Comparison of ENCODE assay signal across 13 mouse cellular contexts in genomic region chr15:100320295-100320905, GRCm38 (mm10). TPM values are rescaled to one million over a fixed set of nuclear protein-coding genes. Genes with fewer than 3 reads are reported as not detected.
DNase-seq lines count a peak whose midpoint lies in the region; ATAC-seq and TF ChIP-seq lines count a peak whose summit lies in the region.
"Had no signal": no experiment of that assay in that cellular context is flagged by ENCODE, and none has a peak within 500 bp of the region (broad histone marks: within the 10 kb centered on the region; RNA-seq: fewer than 3 reads in every experiment).

No protein-coding gene starts in this region.

- H3K36me3 ChIP-seq in liver, adult 2 months (ENCODE audit: control insufficient read depth, insufficient read depth, low read length) = 0 out of 2 replicates have a peak, but pooled peaks cover 1% of the 10 kb centered on the region
- H3K36me3 ChIP-seq in intestine, embryonic 14.5 days (ENCODE audit: control insufficient read depth, insufficient read depth, low read length) = no peaks in the 10 kb centered on the region

- H3K4me1 ChIP-seq in liver, adult 2 months (ENCODE audit: control insufficient read depth, insufficient read depth, low read length) = peaks cover 27% of the 10 kb centered on the region
- peaks cover 5% of the 10 kb centered on the region; the same call in 1 of the 2 replicates for H3K4me1 ChIP-seq in brown adipose tissue, adult 24 weeks (ENCODE audit: control insufficient read depth, insufficient read depth, insufficient read length, low read length)
- peaks cover 5% of the 10 kb centered on the region; the same call in 1 of the 2 replicates for H3K4me1 ChIP-seq in intestine, embryonic 14.5 days (replicated peaks; ENCODE audit: control insufficient read depth, insufficient read depth, low read length)

- no peak overlapping the region for H3K4me3 ChIP-seq in liver, adult 2 months (ENCODE audit: insufficient read depth, low read depth, low read length)
- no peak overlapping the region for H3K4me3 ChIP-seq in brown adipose tissue, adult 24 weeks (ENCODE audit: insufficient read depth, low read depth, low read length)
- no peak overlapping the region for H3K4me3 ChIP-seq in intestine, embryonic 14.5 days (ENCODE audit: low read depth, low read length)
- H3K4me3 ChIP-seq: erythroblast, embryonic 14.5 days had no signal

- H3K27me3 ChIP-seq in liver, adult 2 months (ENCODE audit: control insufficient read depth, insufficient read depth, low read length) = no peaks in the 10 kb centered on the region
- no peaks in the 10 kb centered on the region for H3K27me3 ChIP-seq in intestine, embryonic 14.5 days (replicated peaks; ENCODE audit: control insufficient read depth, insufficient read depth, low read length)

- no peaks in the 10 kb centered on the region for H3K79me2 ChIP-seq in liver, adult 2 months (ENCODE audit: control insufficient read depth, insufficient read depth, low read length)

- DNase-seq in liver, adult 2 months (ENCODE audit: extremely low read depth, low read depth, low spot score) = peak; percentile 94
- DNase-seq in liver = no peak
- DNase-seq in intestine, embryonic 14.5 days (ENCODE audit: low spot score) = peak; percentile 61
- peak; percentile 51 for DNase-seq in skeletal muscle tissue, adult 2 months (ENCODE audit: low read depth, low spot score)
- DNase-seq in left cerebral cortex, postnatal 25 days (ENCODE audit: low spot score in 2 of 2) = no peak
- DNase-seq: gastrocnemius, postnatal 10 days; right cerebral cortex, postnatal 25 days had no signal

- intact Hi-C loops in left cerebral cortex, postnatal 25 days (cut with DNase I) = loop anchor here (5.0 kb wide), 1 partner anchor 293 kb away; no protein-coding TSS in a partner anchor

- WGBS in liver, adult 2 months = 31% methylated on average over 9 of the region's 9 CpGs
- 33% methylated on average over 9 of the region's 9 CpGs for WGBS in intestine, embryonic 14.5 days

- peak overlapping the region; percentile 98 for H3K27ac ChIP-seq in liver, adult 2 months (replicated peaks; ENCODE audit: insufficient read depth, low read depth, low read length)
- H3K27ac ChIP-seq in brown adipose tissue, adult 24 weeks (replicated peaks; ENCODE audit: low read depth, low read length) = peak overlapping the region; percentile 65
- peak overlapping the region; percentile 70 for H3K27ac ChIP-seq in intestine, embryonic 14.5 days (ENCODE audit: low read depth)

- no peak for TF ChIP-seq POLR2A in liver, adult 2 months (IDR thresholded peaks at IDR 0.05; ENCODE audit: extremely low read depth, insufficient read depth, low read length)

- H3K9me3 ChIP-seq in intestine, embryonic 14.5 days (ENCODE audit: control insufficient read depth, low read length) = no peaks in the 10 kb centered on the region

- TF ChIP-seq CTCF in liver, adult 2 months (IDR thresholded peaks at IDR 0.05; ENCODE audit: low read depth, low read length) = no peak

- 0 out of 2 replicates have a peak, but pooled peaks have one; percentile 40 for ATAC-seq in intestine, embryonic 14.5 days (replicated peaks; ENCODE audit: low FRiP score, low TSS enrichment, low read depth)
- no peak for ATAC-seq in frontal cortex, adult (ENCODE audit: low TSS enrichment)

- H3K9ac ChIP-seq in liver, adult 2 months (ENCODE audit: low read depth, low read length) = peak overlapping the region; percentile 51
- H3K9ac ChIP-seq in intestine, embryonic 14.5 days (ENCODE audit: low read length) = no peak overlapping the region

- 0 out of 2 replicates have a peak overlapping the region, but pooled peaks have one; percentile 11 for H3K4me2 ChIP-seq in intestine, embryonic 14.5 days (ENCODE audit: low read length)

RNA-seq across cellular contexts. Expression of gene Mettl7a3, which starts 14.3 kb away (rescaled TPM):
- not detected in 2 replicates for total RNA-seq in liver, adult 2 months (2014; rRNA removed)
- polyA plus RNA-seq in liver, adult 2 months (2012; rRNA removed) = not detected in 2 replicates
- not detected in 2 replicates for polyA plus RNA-seq in brown adipose tissue, adult 24 weeks (2012; ENCODE audit: insufficient read depth, insufficient read length, missing spikeins)
- 0.12 TPM in 1 of 2 replicates, not detected in the other for polyA plus RNA-seq in intestine, embryonic 14.5 days (2014; fragmentation: Nextera tagmentation; extraction: Ambion mirVana)
- total RNA-seq in left cerebral cortex, postnatal 25 days (2021) = under 1 TPM; 0.37 to 0.48 TPM
- polyA plus RNA-seq: erythroblast, embryonic 14.5 days had no signal

RNA-seq across cellular contexts. Expression of gene Mettl7a1, which starts 16.5 kb away (rescaled TPM):
- 327 and 366 TPM in 2 replicates for total RNA-seq in liver, adult 2 months (2014; rRNA removed)
- 201 TPM in 2 replicates for polyA plus RNA-seq in liver, adult 2 months (2012; rRNA removed)
- polyA plus RNA-seq in brown adipose tissue, adult 24 weeks (2012; ENCODE audit: insufficient read depth, insufficient read length, missing spikeins) = 231 and 236 TPM in 2 replicates
- polyA plus RNA-seq in intestine, embryonic 14.5 days (2014; fragmentation: Nextera tagmentation; extraction: Ambion mirVana) = 4.1 and 4.7 TPM in 2 replicates
- total RNA-seq in left cerebral cortex, postnatal 25 days (2021) = 10 to 100 TPM; 27.0 to 31.6 TPM

RNA-seq across cellular contexts. Expression of gene Methig1, which starts 32.5 kb away (rescaled TPM):
- total RNA-seq in liver, adult 2 months (2014; rRNA removed) = not detected in 2 replicates
- 0.15 TPM in 1 of 2 replicates, not detected in the other for polyA plus RNA-seq in liver, adult 2 months (2012; rRNA removed)
- polyA plus RNA-seq in brown adipose tissue, adult 24 weeks (2012; ENCODE audit: insufficient read depth, insufficient read length, missing spikeins) = not detected in 2 replicates
- polyA plus RNA-seq in intestine, embryonic 14.5 days (2014; fragmentation: Nextera tagmentation; extraction: Ambion mirVana) = not detected in 2 replicates
- total RNA-seq in left cerebral cortex, postnatal 25 days (2021) = not detected
- total RNA-seq: gastrocnemius, postnatal 10 days; heart, postnatal 25 days; left cerebral cortex, adult 18-20 months had no signal
- polyA plus RNA-seq: erythroblast, embryonic 14.5 days had no signal

RNA-seq across cellular contexts. Expression of gene Mettl7a2, which starts 32.6 kb away (rescaled TPM):
- 0.13 TPM in 1 of 2 replicates, not detected in the other for total RNA-seq in liver, adult 2 months (2014; rRNA removed)
- polyA plus RNA-seq in liver, adult 2 months (2012; rRNA removed) = 0.05 and 0.18 TPM in 2 replicates
- polyA plus RNA-seq in brown adipose tissue, adult 24 weeks (2012; ENCODE audit: insufficient read depth, insufficient read length, missing spikeins) = not detected in 2 replicates
- not detected in 2 replicates for polyA plus RNA-seq in intestine, embryonic 14.5 days (2014; fragmentation: Nextera tagmentation; extraction: Ambion mirVana)
- under 1 TPM; 0.27 to 0.30 TPM for total RNA-seq in left cerebral cortex, postnatal 25 days (2021)
- polyA plus RNA-seq: erythroblast, embryonic 14.5 days had no signal

RNA-seq across cellular contexts. Expression of gene Tmprss12, which starts 39.8 kb away (rescaled TPM):
- total RNA-seq in liver, adult 2 months (2014; rRNA removed) = not detected in 2 replicates
- not detected in 2 replicates for polyA plus RNA-seq in liver, adult 2 months (2012; rRNA removed)
- polyA plus RNA-seq in brown adipose tissue, adult 24 weeks (2012; ENCODE audit: insufficient read depth, insufficient read length, missing spikeins) = not detected in 2 replicates
- polyA plus RNA-seq in intestine, embryonic 14.5 days (2014; fragmentation: Nextera tagmentation; extraction: Ambion mirVana) = not detected in 2 replicates
- total RNA-seq in left cerebral cortex, postnatal 25 days (2021) = not detected
- total RNA-seq: adrenal gland, postnatal 4 days; gastrocnemius, postnatal 10 days; heart, postnatal 25 days; left cerebral cortex, adult 18-20 months had no signal
- polyA plus RNA-seq: erythroblast, embryonic 14.5 days had no signal

Comparison
In these comparisons a context has a peak if more than half of its experiments do, and no peak if none do; other contexts are left out.
1. DNase-seq: peak in liver, adult 2 months (single experiment), intestine, embryonic 14.5 days (single experiment) and skeletal muscle tissue, adult 2 months (single experiment); none in liver (single experiment) and left cerebral cortex, postnatal 25 days (0 of 2).
2. RNA of gene Mettl7a1, which starts 16.5 kb away (polyA plus RNA-seq): 231 to 236 TPM in brown adipose tissue, adult 24 weeks and 201 TPM in liver, adult 2 months; 4.1 to 4.7 TPM in intestine, embryonic 14.5 days; every median in the first group is over 10 times any median in the second.
3. Peak in every context shown above with its lines, with median percentiles within 50 percentile points of each other: H3K27ac ChIP-seq.